Mouse (Mus musculus) induced T-regulatory cell, adult 2 months (primary cell): ENCODE results near the gene Bst2.

Experiments
- DNase-seq: peaks from one replicate; pipeline ENCODE4 v3.0.0-alpha.2; 2012; ENCODE audit warnings: low read depth

Gene Bst2

GRCm38 (mm10) chr8:71519037-71519825 lies 18.0 kb downstream of the Bst2 start:
- DNase-seq: peak; percentile 85

GRCm38 (mm10) chr8:71516786-71517185 lies 20.5 kb downstream of the Bst2 start:
- no peak for DNase-seq

GRCm38 (mm10) chr8:71515043-71515442 lies 22.2 kb downstream of the Bst2 start:
- DNase-seq: no peak

- DNase-seq: no peak
Measured at GRCm38 (mm10) chr8:71513018-71513754, 24.1 kb downstream of the Bst2 start.

- no peak for DNase-seq
Measured at GRCm38 (mm10) chr8:71511644-71512043, 25.6 kb downstream of the Bst2 start, which contains the start of gene Plvap. Gene Plvap (minus strand): TSS chr8:71511752.

GRCm38 (mm10) chr8:71509316-71509715 lies 27.9 kb downstream of the Bst2 start:
- no peak for DNase-seq

- peak; percentile 52 for DNase-seq
Measured at GRCm38 (mm10) chr8:71507589-71508104, 29.6 kb downstream of the Bst2 start.

GRCm38 (mm10) chr8:71505979-71506378 lies 31.3 kb downstream of the Bst2 start:
- DNase-seq: no peak

- DNase-seq: no peak
Measured at GRCm38 (mm10) chr8:71505326-71505725, 31.9 kb downstream of the Bst2 start.

GRCm38 (mm10) chr8:71504349-71504748 lies 32.9 kb downstream of the Bst2 start:
- DNase-seq: no peak

- DNase-seq: no peak
Measured at GRCm38 (mm10) chr8:71498816-71499690, 38.2 kb downstream of the Bst2 start.

GRCm38 (mm10) chr8:71497881-71498501 lies 39.3 kb downstream of the Bst2 start:
- no peak for DNase-seq

- no peak for DNase-seq
Measured at GRCm38 (mm10) chr8:71497077-71497645, 40.1 kb downstream of the Bst2 start.

GRCm38 (mm10) chr8:71496481-71496880 lies 40.8 kb downstream of the Bst2 start:
- DNase-seq: no peak

- no peak for DNase-seq
Measured at GRCm38 (mm10) chr8:71495811-71496210, 41.4 kb downstream of the Bst2 start.

- peak; percentile 86 for DNase-seq
Measured at GRCm38 (mm10) chr8:71495039-71495438, 42.2 kb downstream of the Bst2 start.

- DNase-seq: peak; percentile 99
Measured at GRCm38 (mm10) chr8:71488454-71488853, 48.8 kb downstream of the Bst2 start.

GRCm38 (mm10) chr8:71487691-71488445 lies 49.4 kb downstream of the Bst2 start, which contains the start of gene Gtpbp3:
Gene Gtpbp3 (plus strand): TSS chr8:71488103.
- peak; percentile 80 for DNase-seq

- DNase-seq: no peak
Measured at GRCm38 (mm10) chr8:71486136-71486529, 51.1 kb downstream of the Bst2 start.
